27 mouse cellular contexts compared by ENCODE assay signal in genomic region chr2:119830579-119830978, GRCm38 (mm10). TPM values are rescaled to one million over a fixed set of nuclear protein-coding genes. Genes with fewer than 3 reads are reported as not detected.
DNase-seq lines count a peak whose midpoint lies in the region; ATAC-seq and TF ChIP-seq lines count a peak whose summit lies in the region.
"Had no signal": no experiment of that assay in that cellular context is flagged by ENCODE, and none has a peak within 500 bp of the region (broad histone marks: within the 10 kb centered on the region; RNA-seq: fewer than 3 reads in every experiment).

No protein-coding gene starts in this region.

- no peak overlapping the region for H3K4me3 ChIP-seq in cerebellum, adult 2 months (replicated peaks; ENCODE audit: insufficient read depth, low read depth, low read length)
- H3K4me3 ChIP-seq in hindbrain, postnatal 0 days (ENCODE audit: low read length) = no peak overlapping the region
- H3K4me3 ChIP-seq in hindbrain, embryonic 14.5 days (replicated peaks; ENCODE audit: low read length) = no peak overlapping the region
- no peak overlapping the region for H3K4me3 ChIP-seq in lung, adult 2 months (replicated peaks; ENCODE audit: extremely low read depth, low read depth, low read length)
- H3K4me3 ChIP-seq: embryonic facial prominence, embryonic 13.5 days; erythroblast, embryonic 14.5 days; forebrain, embryonic 13.5 days; heart, embryonic 15.5 days; hindbrain, embryonic 15.5 days; limb, embryonic 13.5 days; liver, embryonic 13.5 days; midbrain, embryonic 12.5 days had no signal

- 61% methylated on average over 2 of the region's 2 CpGs for WGBS in cerebellum, adult 2 months
- WGBS in hindbrain, postnatal 0 days = 75% methylated on average over 2 of the region's 2 CpGs
- 69% methylated on average over 2 of the region's 2 CpGs for WGBS in hindbrain, embryonic 14.5 days
- 67% methylated on average over 2 of the region's 2 CpGs for WGBS in lung, adult 2 months

- TF ChIP-seq POLR2A in cerebellum, adult 2 months (IDR thresholded peaks at IDR 0.05; ENCODE audit: borderline replicate concordance, insufficient read depth, low read length) = no peak
- TF ChIP-seq POLR2A in lung, adult 2 months (IDR thresholded peaks at IDR 0.05; ENCODE audit: borderline replicate concordance, extremely low read depth, low read depth, low read length) = no peak

- H3K9ac ChIP-seq in hindbrain, postnatal 0 days (replicated peaks; ENCODE audit: low read length) = no peak overlapping the region
- H3K9ac ChIP-seq in hindbrain, embryonic 14.5 days = no peak overlapping the region
- H3K9ac ChIP-seq: embryonic facial prominence, embryonic 13.5 days; forebrain, embryonic 13.5 days; heart, embryonic 15.5 days; hindbrain, embryonic 15.5 days; limb, embryonic 13.5 days; liver, embryonic 13.5 days; lung, embryonic 14.5 days; midbrain, embryonic 12.5 days had no signal

- no peaks in the 10 kb centered on the region for H3K27me3 ChIP-seq in cerebellum, adult 2 months (ENCODE audit: control insufficient read depth, insufficient read depth, low read length)
- H3K27me3 ChIP-seq in hindbrain, postnatal 0 days (ENCODE audit: insufficient read depth, low read length) = no peaks in the 10 kb centered on the region
- no peaks in the 10 kb centered on the region for H3K27me3 ChIP-seq in hindbrain, embryonic 14.5 days (ENCODE audit: control insufficient read depth, insufficient read depth, low read length)
- H3K27me3 ChIP-seq: embryonic facial prominence, embryonic 13.5 days; forebrain, embryonic 13.5 days; heart, embryonic 15.5 days; hindbrain, embryonic 15.5 days; limb, embryonic 13.5 days; liver, embryonic 13.5 days had no signal

- H3K4me1 ChIP-seq in cerebellum, adult 2 months (ENCODE audit: control insufficient read depth, insufficient read depth, low read length) = no peaks in the 10 kb centered on the region
- no peaks in the 10 kb centered on the region for H3K4me1 ChIP-seq in hindbrain, postnatal 0 days (ENCODE audit: insufficient read depth, low read length)
- H3K4me1 ChIP-seq in hindbrain, embryonic 14.5 days (replicated peaks; ENCODE audit: control insufficient read depth, insufficient read depth, low read length) = no peaks in the 10 kb centered on the region
- H3K4me1 ChIP-seq in lung, adult 2 months (ENCODE audit: control insufficient read depth, insufficient read depth, low read length) = no peaks in the 10 kb centered on the region
- H3K4me1 ChIP-seq: embryonic facial prominence, embryonic 13.5 days; forebrain, embryonic 13.5 days; heart, embryonic 15.5 days; hindbrain, embryonic 15.5 days; limb, embryonic 13.5 days; liver, embryonic 13.5 days; midbrain, embryonic 12.5 days had no signal

- H3K9me3 ChIP-seq in hindbrain, postnatal 0 days (ENCODE audit: low read length) = no peaks in the 10 kb centered on the region
- H3K9me3 ChIP-seq in hindbrain, embryonic 14.5 days (ENCODE audit: control insufficient read depth, low read length) = no peaks in the 10 kb centered on the region
- H3K9me3 ChIP-seq: embryonic facial prominence, embryonic 13.5 days; forebrain, embryonic 13.5 days; G1E; heart, embryonic 15.5 days; hindbrain, embryonic 15.5 days; limb, embryonic 13.5 days; liver, embryonic 13.5 days; midbrain, embryonic 12.5 days had no signal

- H3K36me3 ChIP-seq in hindbrain, postnatal 0 days (ENCODE audit: insufficient read depth, low read length) = no peaks in the 10 kb centered on the region
- H3K36me3 ChIP-seq in hindbrain, embryonic 14.5 days (replicated peaks; ENCODE audit: control insufficient read depth, insufficient read depth) = no peaks in the 10 kb centered on the region
- H3K36me3 ChIP-seq: embryonic facial prominence, embryonic 13.5 days; G1E; heart, embryonic 15.5 days; hindbrain, embryonic 15.5 days; limb, embryonic 13.5 days; liver, embryonic 13.5 days; midbrain, embryonic 12.5 days had no signal

- peak; percentile 29; the same call in 1 of the 2 replicates for TF ChIP-seq CTCF in cerebellum, adult 2 months (IDR thresholded peaks at IDR 0.05; ENCODE audit: borderline replicate concordance, insufficient read depth, low read depth, low read length)
- 0 out of 2 replicates have a peak, but pooled peaks have one; percentile 5 for TF ChIP-seq CTCF in hindbrain, postnatal 0 days (IDR thresholded peaks at IDR 0.05; ENCODE audit: low read depth)
- TF ChIP-seq CTCF in lung, adult 2 months (IDR thresholded peaks at IDR 0.05; ENCODE audit: insufficient read depth, low read length) = peak; percentile 39; the same call in 1 of the 2 replicates

- ATAC-seq in hindbrain, postnatal 0 days = no peak
- no peak for ATAC-seq in hindbrain, embryonic 14.5 days (ENCODE audit: low FRiP score)
- ATAC-seq: CD4-positive, CD25-positive, alpha-beta regulatory T cell, adult 4 months; forebrain, embryonic 13.5 days; intestine, embryonic 16.5 days had no signal

- no peak overlapping the region for H3K4me2 ChIP-seq in hindbrain, postnatal 0 days (ENCODE audit: low read depth, low read length)
- no peak overlapping the region for H3K4me2 ChIP-seq in hindbrain, embryonic 14.5 days (replicated peaks)
- H3K4me2 ChIP-seq: embryonic facial prominence, embryonic 13.5 days; forebrain, embryonic 13.5 days; heart, embryonic 15.5 days; hindbrain, embryonic 15.5 days; limb, embryonic 13.5 days; liver, embryonic 13.5 days; lung, embryonic 14.5 days; midbrain, embryonic 12.5 days had no signal

- H3K27ac ChIP-seq in cerebellum, adult 2 months (ENCODE audit: insufficient read depth, low read length) = no peak overlapping the region
- no peak overlapping the region for H3K27ac ChIP-seq in hindbrain, postnatal 0 days
- no peak overlapping the region for H3K27ac ChIP-seq in hindbrain, embryonic 14.5 days
- H3K27ac ChIP-seq: embryonic facial prominence, embryonic 13.5 days; forebrain, embryonic 13.5 days; heart, embryonic 15.5 days; hindbrain, embryonic 15.5 days; limb, embryonic 13.5 days; liver, embryonic 13.5 days; midbrain, embryonic 12.5 days had no signal

- no peak for DNase-seq in cerebellum, adult 2 months
- DNase-seq in cerebellum, postnatal 25 days = no peak
- DNase-seq in hindbrain, postnatal 0 days (ENCODE audit: low spot score) = no peak
- no peak for DNase-seq in hindbrain, embryonic 14.5 days (ENCODE audit: low spot score)
- no peak for DNase-seq in lung, adult 2 months
- DNase-seq in lung, postnatal 25 days (ENCODE audit: low spot score) = no peak
- DNase-seq in brain, adult 2 months (ENCODE audit: low read depth, low spot score) = peak; percentile 79
- DNase-seq in spleen, postnatal 36 days (ENCODE audit: low spot score in 2 of 2) = no peak
- DNase-seq: cerebellum, adult 11-12 months; cerebellum, postnatal 14 days; embryo, embryonic 11 days; gastrocnemius, postnatal 10 days; heart, postnatal 4 days; liver, embryonic 13.5 days; lung, embryonic 14.5 days had no signal

RNA-seq across cellular contexts. Expression of gene Tyro3, which starts 33.0 kb away (rescaled TPM):
- 150 and 154 TPM in 2 replicates for polyA plus RNA-seq in cerebellum, adult 2 months (2012; rRNA removed)
- 85.8 and 98.9 TPM in 2 replicates for total RNA-seq in hindbrain, postnatal 0 days (2014; rRNA removed)
- 26.5 and 26.6 TPM in 2 replicates for polyA plus RNA-seq in hindbrain, postnatal 0 days (2015; fragmentation: Nextera tagmentation; extraction: Ambion mirVana)
- polyA plus RNA-seq in hindbrain, embryonic 14.5 days (2014; fragmentation: Nextera tagmentation; extraction: Ambion mirVana) = 26.4 and 26.7 TPM in 2 replicates
- polyA plus RNA-seq in lung, adult 2 months (2012; rRNA removed) = 11.8 and 16.4 TPM in 2 replicates
- total RNA-seq: granulocyte monocyte progenitor cell, adult 5-6 weeks; megakaryocyte progenitor cell, adult 5-6 weeks had no signal
- polyA plus RNA-seq: erythroblast, embryonic 14.5 days had no signal

RNA-seq across cellular contexts. Expression of gene Rpap1, which starts 43.2 kb away (rescaled TPM):
- polyA plus RNA-seq in cerebellum, adult 2 months (2012; rRNA removed) = 15.9 and 17.5 TPM in 2 replicates
- total RNA-seq in hindbrain, postnatal 0 days (2014; rRNA removed) = 19.6 and 22.5 TPM in 2 replicates
- polyA plus RNA-seq in hindbrain, postnatal 0 days (2015; fragmentation: Nextera tagmentation; extraction: Ambion mirVana) = 11.2 and 11.9 TPM in 2 replicates
- polyA plus RNA-seq in hindbrain, embryonic 14.5 days (2014; fragmentation: Nextera tagmentation; extraction: Ambion mirVana) = 15.8 and 18.1 TPM in 2 replicates
- polyA plus RNA-seq in lung, adult 2 months (2012; rRNA removed) = 21.6 and 24.5 TPM in 2 replicates
